Mouse (Mus musculus) stomach, embryonic 16.5 days (tissue): ENCODE measurements at regions not wholly inside any gene's neighbourhood (a gene's known extent, or its start where the extent isn't known, plus 50 kb on each side); places are given as distances from the start of the nearest gene placed in this dataset.

Source experiments
- ATAC-seq: fragments of 200-750 bp; cut with Nextera tagmentation; 2 replicates; pipeline ENCODE4 v1.8.0; 2017; ENCODE audit warnings: moderate number of reproducible peaks, moderate TSS enrichment; ENCODE audit not compliant: insufficient read depth, low FRiP score
- H3K27ac ChIP-seq: fragments of 300-500 bp; sonication (generic); 2 replicates; pipeline ENCODE4 v1.5.1; 2014; ENCODE audit warnings: low read length
- H3K27me3 ChIP-seq: fragments of 300-500 bp; sonication (generic); 2 replicates; pipeline ENCODE4 v1.6.1; 2014; ENCODE audit warnings: low read length, control low read depth, mixed read lengths; ENCODE audit not compliant: control insufficient read depth, insufficient read depth
- H3K36me3 ChIP-seq: fragments of 300-500 bp; sonication (generic); 2 replicates; pipeline ENCODE4 v1.6.1; 2014; ENCODE audit warnings: low read length; ENCODE audit not compliant: control insufficient read depth, insufficient read depth
- H3K4me1 ChIP-seq: fragments of 300-500 bp; sonication (generic); 2 replicates; pipeline ENCODE4 v1.6.1; 2014; ENCODE audit warnings: low read length, control low read depth, mixed read lengths; ENCODE audit not compliant: control insufficient read depth, insufficient read depth
- H3K4me2 ChIP-seq: fragments of 300-500 bp; sonication (generic); 2 replicates; pipeline ENCODE4 v1.6.1; 2014; ENCODE audit warnings: low read depth, low read length, mixed read lengths
- H3K4me3 ChIP-seq: fragments of 300-500 bp; sonication (generic); replicated peaks from 2 replicates; pipeline ENCODE4 v1.5.1; 2014; ENCODE audit warnings: mild to moderate bottlenecking, low read length
- H3K9ac ChIP-seq: fragments of 300-500 bp; sonication (generic); 2 replicates; pipeline ENCODE4 v1.6.1; 2014; ENCODE audit warnings: low read length
- H3K9me3 ChIP-seq: fragments of 300-500 bp; sonication (generic); replicated peaks from 2 replicates; pipeline ENCODE4 v1.6.1; 2016; ENCODE audit warnings: low read length, control low read depth; ENCODE audit not compliant: control insufficient read depth
- WGBS: fragments of 180-500 bp; shearing (Covaris S2); extraction: QIAGEN DNeasy Blood & Tissue Kit; methylation state at CpG from one replicate; pipeline ENCODE4 v1.1.7; 2014; 5-methylcytosine and 5-hydroxymethylcytosine counted together

DNA sequence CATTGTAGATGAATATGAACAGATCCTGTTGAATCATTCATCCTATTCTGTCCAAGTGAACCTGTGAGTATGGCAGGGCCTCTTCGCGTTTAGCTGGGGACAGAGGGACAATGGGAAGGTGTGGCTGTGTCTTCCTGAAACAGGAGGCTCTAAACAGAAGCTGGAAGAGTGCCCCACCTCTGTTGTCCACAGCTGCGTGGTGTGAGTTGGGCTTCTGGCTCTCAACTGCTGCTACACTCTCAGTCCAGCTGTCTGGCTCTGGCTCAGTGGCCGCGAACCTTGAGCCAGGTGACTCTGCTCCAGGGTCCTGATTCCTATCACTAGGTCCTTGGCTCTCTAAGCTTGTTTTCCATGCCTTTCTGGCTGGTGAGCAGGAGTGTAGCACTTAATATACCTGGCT, 434.0 kb upstream of the Mki67 start:
- no peaks in the 10 kb centered on the region for H3K9me3 ChIP-seq
- H3K9ac ChIP-seq = no peak overlapping the region
- no peak overlapping the region for H3K27ac ChIP-seq
- ATAC-seq = no peak
- H3K4me1 ChIP-seq = 0 out of 2 replicates have a peak, but pooled peaks cover 4% of the 10 kb centered on the region
- no peak overlapping the region for H3K4me2 ChIP-seq
- H3K36me3 ChIP-seq = no peaks in the 10 kb centered on the region
- no peak overlapping the region for H3K4me3 ChIP-seq
- WGBS = 57% methylated on average over 5 of the region's 5 CpGs
- peaks cover 3% of the 10 kb centered on the region; the same call in 1 of the 2 replicates for H3K27me3 ChIP-seq

DNA sequence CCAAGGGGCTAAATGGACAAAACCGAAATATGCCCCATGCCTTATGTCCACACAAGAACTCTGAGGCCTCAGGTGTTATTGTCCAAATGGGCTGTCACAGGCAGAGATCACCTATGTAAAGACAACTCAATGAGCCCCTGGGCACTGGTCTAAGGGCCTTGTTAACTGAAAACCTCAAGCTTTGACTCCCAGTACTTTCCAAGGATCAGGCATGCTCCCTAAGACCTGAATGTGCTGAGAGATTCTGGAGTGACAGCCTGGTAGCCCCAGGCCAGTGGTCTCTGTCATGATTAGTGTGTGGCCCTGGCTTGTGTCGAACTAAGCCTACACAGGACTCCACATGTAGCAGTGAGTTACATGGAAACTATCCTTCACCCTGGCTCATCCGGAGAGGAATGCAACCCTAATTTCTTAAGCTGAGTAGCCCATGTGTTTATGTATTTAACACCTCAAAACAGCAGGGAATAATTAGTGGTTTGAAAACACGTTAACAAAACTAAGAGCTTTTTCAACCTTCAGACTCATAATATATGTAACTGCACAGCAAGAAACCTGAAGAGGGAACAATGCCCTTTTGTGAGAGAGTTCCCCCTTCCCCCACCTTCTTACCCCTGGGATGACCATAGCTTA, 435.3 kb upstream of the Mki67 start:
- Histone ChIP-seq H3K9ac (no peak overlapping the region), H3K9me3 (no peaks in the 10 kb centered on the region), H3K36me3 (no peaks in the 10 kb centered on the region), H3K4me2 (no peak overlapping the region), H3K27ac (no peak overlapping the region), H3K4me3 (no peak overlapping the region), H3K27me3 (no peaks in the 10 kb centered on the region), H3K4me1 (0 out of 2 replicates have a peak, but pooled peaks cover 4% of the 10 kb centered on the region)
- WGBS = 72% methylated on average over 4 of the region's 4 CpGs
- ATAC-seq = no peak

DNA sequence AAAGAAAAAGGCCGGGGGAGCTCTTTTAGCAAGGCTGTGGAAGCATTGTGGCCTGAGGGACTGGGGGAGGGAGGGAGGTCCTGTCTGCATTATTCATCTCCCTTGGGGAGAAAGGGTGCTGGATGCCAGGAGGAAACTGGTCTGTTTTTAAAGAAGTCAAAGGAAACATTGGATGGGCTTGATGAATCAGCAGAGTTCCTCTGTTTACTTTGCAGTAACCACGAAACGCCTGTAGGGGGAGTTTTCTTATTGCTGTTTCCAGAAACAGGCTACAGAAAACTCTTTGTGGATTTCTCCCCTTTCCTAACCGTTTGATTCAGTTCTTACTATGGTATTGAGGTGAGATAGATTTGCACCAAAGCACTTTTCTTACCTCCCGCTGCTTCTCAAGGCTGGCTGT, 436.3 kb upstream of the Mki67 start:
- Histone ChIP-seq H3K4me1 (0 out of 2 replicates have a peak, but pooled peaks cover 4% of the 10 kb centered on the region), H3K9ac (no peak overlapping the region), H3K4me2 (no peak overlapping the region), H3K9me3 (no peaks in the 10 kb centered on the region), H3K27me3 (no peaks in the 10 kb centered on the region), H3K36me3 (no peaks in the 10 kb centered on the region), H3K27ac (no peak overlapping the region), H3K4me3 (no peak overlapping the region)
- WGBS = 37% methylated on average over 5 of the region's 5 CpGs
- ATAC-seq = no peak

DNA sequence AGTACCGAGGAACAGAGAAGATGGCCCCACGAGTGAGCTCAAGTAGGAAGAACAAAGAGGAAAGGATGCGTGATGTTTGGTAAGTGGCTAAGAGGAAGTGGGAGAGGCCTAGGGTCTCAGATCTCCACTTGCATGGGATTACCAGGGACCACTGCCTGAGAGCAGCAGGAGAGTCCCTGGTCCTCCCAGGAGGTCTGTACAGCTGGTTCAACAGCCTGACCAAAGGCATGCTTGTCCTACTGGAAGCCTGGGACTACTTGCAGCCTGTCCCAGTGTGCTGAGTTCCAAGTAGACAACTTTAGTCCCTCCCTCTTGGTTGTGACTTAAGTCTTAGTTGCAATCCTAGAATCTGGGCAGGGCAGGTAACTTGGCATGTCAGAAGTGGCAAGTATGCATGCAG, 437.5 kb upstream of the Mki67 start:
- H3K4me2 ChIP-seq = no peak overlapping the region
- no peaks in the 10 kb centered on the region for H3K27me3 ChIP-seq
- no peak overlapping the region for H3K27ac ChIP-seq
- H3K9ac ChIP-seq = no peak overlapping the region
- no peak for ATAC-seq
- no peaks in the 10 kb centered on the region for H3K36me3 ChIP-seq
- H3K4me3 ChIP-seq = no peak overlapping the region
- H3K9me3 ChIP-seq = no peaks in the 10 kb centered on the region
- 0 out of 2 replicates have a peak, but pooled peaks cover 4% of the 10 kb centered on the region for H3K4me1 ChIP-seq
- WGBS = 61% methylated on average over 3 of the region's 3 CpGs

DNA sequence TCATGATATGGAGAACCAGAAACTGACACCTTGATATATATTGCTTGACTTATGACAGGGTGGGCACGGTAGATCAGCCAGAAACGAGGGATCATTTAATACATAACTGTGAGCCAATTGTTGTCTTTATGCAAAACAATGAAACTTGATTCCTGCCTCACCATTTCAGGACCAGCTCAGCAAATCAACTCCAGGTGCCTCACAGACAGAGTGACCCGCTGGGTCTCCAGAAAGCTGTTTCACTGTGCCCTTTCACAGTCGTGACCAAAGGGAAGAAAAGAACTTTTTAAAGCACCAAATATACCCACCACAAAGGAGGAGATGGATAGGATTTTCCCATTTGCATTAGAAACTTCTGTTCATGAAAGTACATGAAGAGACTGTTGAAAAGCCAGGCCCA, 443.0 kb upstream of the Mki67 start:
- Histone ChIP-seq H3K4me1 (no peaks in the 10 kb centered on the region), H3K36me3 (no peaks in the 10 kb centered on the region), H3K27me3 (no peaks in the 10 kb centered on the region), H3K9me3 (no peaks in the 10 kb centered on the region), H3K4me2 (no peak overlapping the region), H3K27ac (no peak overlapping the region), H3K4me3 (no peak overlapping the region), H3K9ac (no peak overlapping the region)
- 37% methylated on average over 4 of the region's 4 CpGs for WGBS
- ATAC-seq = no peak

DNA sequence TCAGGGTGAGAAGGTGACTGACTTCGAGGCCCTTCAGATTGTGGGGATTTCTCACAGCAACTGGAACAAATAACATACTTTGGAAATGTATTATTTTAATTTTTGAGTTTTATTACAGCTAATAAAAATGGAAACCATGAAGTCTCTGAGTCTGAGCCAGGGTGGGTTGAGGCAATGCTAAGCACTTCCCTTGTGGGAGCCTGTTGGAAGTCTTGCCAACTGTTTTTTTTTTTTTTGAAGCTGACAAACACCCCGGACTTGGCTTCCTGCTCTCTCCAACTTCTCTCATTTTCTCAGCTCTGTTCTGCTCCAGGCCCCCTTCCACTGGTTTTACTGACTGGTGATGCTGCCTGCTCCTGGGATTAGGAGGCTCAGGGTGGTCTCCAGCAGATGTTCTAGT, 445.4 kb upstream of the Mki67 start:
- 62% methylated on average over 2 of the region's 2 CpGs for WGBS
- no peaks in the 10 kb centered on the region for H3K4me1 ChIP-seq
- H3K27me3 ChIP-seq = no peaks in the 10 kb centered on the region
- H3K36me3 ChIP-seq = no peaks in the 10 kb centered on the region
- no peaks in the 10 kb centered on the region for H3K9me3 ChIP-seq
- no peak overlapping the region for H3K27ac ChIP-seq
- no peak for ATAC-seq
- H3K4me3 ChIP-seq = no peak overlapping the region
- no peak overlapping the region for H3K4me2 ChIP-seq
- H3K9ac ChIP-seq = no peak overlapping the region

DNA sequence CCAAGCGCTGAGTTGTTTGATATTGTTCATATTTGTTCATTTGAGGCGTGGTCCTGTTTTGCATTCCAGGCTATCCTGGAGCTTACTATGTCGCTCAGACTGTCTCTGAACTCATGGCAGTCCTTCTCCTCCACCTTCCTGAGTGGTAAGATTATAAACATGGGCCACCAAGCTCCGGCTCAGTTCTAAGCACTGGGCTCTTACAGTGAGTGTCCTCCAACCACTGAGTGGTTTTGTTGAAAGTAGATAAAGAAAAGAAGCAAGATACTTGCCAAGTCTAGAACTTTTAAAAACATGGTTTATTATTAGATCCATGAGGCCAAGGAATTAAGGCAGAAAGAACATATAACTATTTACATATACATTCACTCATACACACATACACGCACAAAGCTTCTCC, 448.7 kb upstream of the Mki67 start:
- ATAC-seq = no peak
- 56% methylated on average over 5 of the region's 5 CpGs for WGBS

DNA sequence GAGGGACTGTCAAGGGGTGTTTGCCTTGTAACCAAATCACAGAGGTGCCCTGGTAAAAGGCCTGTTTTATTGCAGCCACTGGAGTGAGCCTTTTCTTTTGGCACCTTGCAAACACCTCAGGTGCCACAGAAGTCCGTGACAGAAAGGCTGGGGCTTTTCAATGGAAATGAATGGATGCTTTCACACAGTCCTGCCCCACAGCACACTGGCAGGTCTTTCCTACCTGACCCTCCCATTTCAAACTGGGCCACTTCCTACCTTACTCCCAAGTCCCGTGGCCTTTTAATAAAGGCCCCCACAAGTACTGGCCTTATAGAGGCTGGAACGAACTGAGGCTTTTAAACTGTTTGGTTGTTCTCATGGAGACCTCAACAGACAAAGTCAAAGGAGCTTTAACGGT, 453.1 kb upstream of the Mki67 start:
- H3K27me3 ChIP-seq = no peaks in the 10 kb centered on the region
- no peaks in the 10 kb centered on the region for H3K36me3 ChIP-seq
- 70% methylated on average over 3 of the region's 4 CpGs for WGBS
- no peak overlapping the region for H3K4me3 ChIP-seq
- H3K27ac ChIP-seq = no peak overlapping the region
- H3K4me1 ChIP-seq = no peaks in the 10 kb centered on the region
- no peak for ATAC-seq
- H3K9me3 ChIP-seq = no peaks in the 10 kb centered on the region
- no peak overlapping the region for H3K4me2 ChIP-seq
- H3K9ac ChIP-seq = no peak overlapping the region

More for the DNA sequence above, 448.7 kb upstream of the Mki67 start:
- H3K9ac ChIP-seq = no peak overlapping the region
- no peak overlapping the region for H3K4me3 ChIP-seq
- no peaks in the 10 kb centered on the region for H3K9me3 ChIP-seq
- no peak overlapping the region for H3K4me2 ChIP-seq
- no peaks in the 10 kb centered on the region for H3K36me3 ChIP-seq
- no peaks in the 10 kb centered on the region for H3K4me1 ChIP-seq
- no peaks in the 10 kb centered on the region for H3K27me3 ChIP-seq
- no peak overlapping the region for H3K27ac ChIP-seq

DNA sequence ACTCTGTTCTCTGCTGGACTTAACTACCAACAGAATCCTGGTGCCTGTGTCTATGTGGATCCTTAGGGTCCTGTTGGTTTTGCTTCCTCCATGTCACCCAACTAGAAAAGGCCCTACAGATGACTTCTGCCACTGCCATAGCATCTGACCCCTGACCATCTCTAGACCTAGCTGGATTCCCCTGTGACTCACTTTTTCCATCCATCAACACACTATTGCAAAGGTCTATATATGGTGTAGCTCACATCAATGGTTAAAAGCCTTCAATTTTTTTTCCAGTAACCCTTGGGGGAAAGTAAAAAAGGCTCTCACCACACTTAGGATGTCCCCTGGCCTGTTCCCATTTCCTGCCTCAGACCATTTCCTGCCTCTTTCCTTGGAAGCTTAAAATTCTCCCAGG, 460.2 kb upstream of the Mki67 start:
- Histone ChIP-seq H3K36me3 (no peaks in the 10 kb centered on the region), H3K9ac (no peak overlapping the region), H3K4me3 (no peak overlapping the region), H3K9me3 (peaks cover 3% of the 10 kb centered on the region; the same call in 1 of the 2 replicates), H3K27ac (no peak overlapping the region), H3K4me1 (peaks cover 11% of the 10 kb centered on the region; the same call in 1 of the 2 replicates), H3K4me2 (no peak overlapping the region), H3K27me3 (no peaks in the 10 kb centered on the region)
- ATAC-seq = no peak
